Mouse (Mus musculus): ENCODE data around the gene Camk1d.

DNA sequence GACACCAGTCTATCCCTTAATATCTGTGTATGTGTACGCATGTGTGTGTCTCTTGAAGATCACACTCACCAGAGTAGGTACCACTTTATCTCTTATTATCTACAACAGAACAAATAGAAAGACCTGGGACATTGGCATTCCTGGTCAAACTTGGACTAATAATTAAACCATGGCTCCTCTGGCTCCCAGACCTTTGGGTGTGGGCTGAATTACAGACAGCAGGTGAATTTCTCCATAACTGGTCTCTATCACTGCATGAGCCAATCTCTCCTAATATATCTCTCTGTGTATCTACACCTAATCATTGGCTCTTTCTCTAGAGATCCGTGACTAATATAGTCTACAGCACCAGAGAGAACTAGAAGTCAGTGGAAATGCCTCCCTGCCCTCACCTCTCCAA, 165.0 kb downstream of the Camk1d start:
- TF ChIP-seq POLR2A (IDR thresholded peaks at IDR 0.05; ENCODE audit: low read depth, low read length) (no peak), CTCF (conservative IDR thresholded peaks at IDR 0.05; ENCODE audit: insufficient read depth, insufficient read length, low read depth, low read length) (no peak)

Measured in kidney, adult 2 months (tissue).